Mouse (Mus musculus): ENCODE data around the gene Mettl7a2.
"Not testable (repeated sequence)": the region's sequence is repeated elsewhere in the genome, so short reads cannot be mapped to it uniquely, and the experiment has no call there.

Gene Mettl7a2

GRCm38 (mm10) chr15:100352711-100353250 lies at the start of gene Mettl7a2, which contains the start of gene Methig1:
Gene Mettl7a2, plus strand, starts transcription at chr15:100353200.
Gene Methig1, plus strand, starts transcription at chr15:100353149.
- no peak for DNase-seq

GRCm38 (mm10) chr15:100303428-100304018 lies 49.5 kb upstream of the Mettl7a2 start:
- no peak for DNase-seq

GRCm38 (mm10) chr15:100304019-100304991 lies 48.7 kb upstream of the Mettl7a2 start, which contains the start of gene Mettl7a1:
Gene Mettl7a1, plus strand, starts transcription at chr15:100304140.
- peak; percentile 56 to 73 for DNase-seq

GRCm38 (mm10) chr15:100306201-100306600 lies 46.8 kb upstream of the Mettl7a2 start:
- no peak for DNase-seq

- peak; percentile 19 to 22 for DNase-seq
Measured at GRCm38 (mm10) chr15:100307438-100308096, 45.4 kb upstream of the Mettl7a2 start.

GRCm38 (mm10) chr15:100312346-100312745 lies 40.7 kb upstream of the Mettl7a2 start:
- DNase-seq = no peak

DNA sequence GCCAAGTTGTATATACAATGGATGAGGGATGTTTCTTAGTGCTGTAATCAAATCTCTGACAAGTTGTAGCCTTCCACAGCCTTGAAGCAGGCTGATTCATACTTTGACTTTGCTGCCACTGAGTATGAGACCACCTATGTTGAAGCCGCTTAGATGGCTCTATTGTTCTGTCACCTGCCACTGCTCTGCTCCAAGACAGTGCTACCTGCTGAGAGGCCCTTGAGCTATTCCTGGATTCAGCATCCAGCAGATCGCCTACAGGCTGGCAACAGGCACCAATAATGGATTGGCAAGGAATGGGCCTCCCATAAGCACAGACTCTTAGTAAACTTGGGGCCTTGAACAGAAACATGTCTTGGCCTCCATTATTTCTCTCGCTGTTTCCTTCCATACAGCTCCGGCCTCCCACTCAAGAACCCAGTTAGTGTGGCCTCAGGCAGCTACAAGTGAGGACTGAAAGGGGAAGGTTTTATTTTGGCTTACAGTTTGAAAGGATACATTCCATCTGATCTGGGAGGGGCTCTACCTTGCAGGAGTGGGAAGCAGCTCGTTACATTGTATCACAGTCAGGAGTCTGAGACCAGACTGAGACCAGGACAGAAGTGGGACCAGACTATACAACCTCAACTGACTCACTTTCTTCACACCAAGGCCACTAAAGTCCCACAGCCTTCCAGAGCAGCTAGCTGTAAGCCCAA lies 38.4 kb upstream of the Mettl7a2 start:
- DNase-seq = no peak

DNA sequence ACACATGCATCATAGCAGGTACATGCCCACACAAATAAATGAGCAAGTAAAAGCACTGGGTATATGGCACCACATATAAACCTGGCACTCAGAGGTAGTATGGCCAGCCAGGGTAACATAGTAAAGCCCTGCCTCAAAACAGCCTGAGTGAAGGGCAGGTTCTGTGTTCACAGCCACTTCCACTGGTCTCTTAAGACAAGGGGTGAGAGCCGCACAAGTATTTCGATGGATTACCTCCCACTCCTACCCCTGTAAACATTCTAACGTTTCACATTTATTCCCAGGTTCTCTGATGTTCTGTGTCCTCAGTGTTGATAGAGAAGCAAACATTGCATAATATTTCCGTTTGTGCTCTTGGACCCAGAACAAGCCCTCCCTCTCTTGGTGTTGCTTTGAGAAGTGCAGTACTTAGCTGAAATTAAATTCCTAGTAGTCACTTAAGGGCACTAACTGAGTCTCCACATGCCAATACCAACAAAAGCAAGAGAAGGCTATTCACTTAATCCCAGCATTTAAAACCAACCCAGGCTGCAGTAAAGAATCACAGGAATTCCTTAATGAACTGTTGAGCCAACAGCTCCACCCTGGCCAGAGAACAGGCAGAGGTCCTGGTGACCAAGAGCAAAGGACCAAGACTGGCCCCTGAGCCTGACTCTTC lies 34.9 kb upstream of the Mettl7a2 start:
- not testable (repeated sequence) for DNase-seq

- DNase-seq = no peak
Measured at GRCm38 (mm10) chr15:100319884-100320283, 33.1 kb upstream of the Mettl7a2 start.

- no peak for DNase-seq
Measured at GRCm38 (mm10) chr15:100320295-100320905, 32.6 kb upstream of the Mettl7a2 start.

DNA sequence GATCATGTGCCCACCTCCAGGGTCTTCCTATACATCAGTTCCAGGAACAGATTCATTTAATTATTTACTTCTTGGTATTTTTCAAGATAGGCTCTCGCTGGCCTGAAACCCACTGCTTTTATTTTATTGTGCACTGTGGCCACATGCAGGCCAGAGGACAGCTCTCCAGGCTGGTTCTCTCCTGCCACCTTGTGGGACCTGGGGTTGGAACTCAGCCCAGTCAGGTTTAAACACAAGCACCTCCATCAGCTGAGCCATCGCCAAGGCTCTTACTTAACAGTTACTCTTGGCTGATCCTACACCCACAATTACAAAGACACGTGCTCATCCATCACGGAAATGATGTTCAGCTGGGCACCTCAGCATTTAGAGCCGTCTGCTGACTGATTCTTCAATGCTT lies 31.9 kb upstream of the Mettl7a2 start:
- no peak for DNase-seq

GRCm38 (mm10) chr15:100324021-100324591 lies 28.9 kb upstream of the Mettl7a2 start:
- DNase-seq = no peak

DNA sequence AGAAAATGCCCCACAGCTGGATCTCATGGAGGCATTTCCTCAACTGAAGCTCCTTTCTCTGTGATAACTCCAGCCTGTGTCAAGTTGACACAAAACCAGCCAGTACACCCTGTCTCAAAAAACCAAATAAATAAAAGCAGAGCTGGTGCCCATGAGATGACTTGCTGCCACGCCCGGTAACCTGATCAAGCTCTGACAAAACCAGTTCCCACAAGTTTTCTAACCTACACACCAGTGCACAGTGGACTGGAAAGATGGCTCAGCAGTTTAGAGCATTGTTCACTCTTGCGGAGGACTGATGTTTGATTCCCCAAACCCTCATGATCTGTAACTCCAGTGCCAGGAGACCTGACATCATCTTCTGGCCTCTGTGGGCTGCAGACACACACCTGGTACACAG lies 27.8 kb upstream of the Mettl7a2 start:
- no peak for DNase-seq

DNA sequence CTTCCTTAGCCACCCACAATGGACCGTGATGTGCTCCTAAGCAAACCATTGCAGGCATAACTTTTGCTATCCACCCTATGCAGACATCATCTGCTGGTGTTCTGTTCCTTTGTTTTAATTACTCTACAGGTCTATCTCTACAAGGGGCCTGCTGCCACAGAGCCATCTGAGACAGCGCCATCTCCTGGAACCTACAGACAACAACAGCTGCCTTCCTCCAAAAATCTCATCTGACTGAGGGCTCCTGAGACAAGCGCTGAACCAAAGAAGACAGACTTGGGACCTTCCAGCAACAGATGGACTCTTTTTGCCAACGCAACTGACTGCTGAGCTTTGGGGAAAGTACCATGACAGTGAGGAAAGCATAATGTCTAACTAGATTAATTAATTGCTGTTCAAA lies 24.9 kb upstream of the Mettl7a2 start:
- not testable (repeated sequence) for DNase-seq

- DNase-seq = not testable (repeated sequence)
Measured at GRCm38 (mm10) chr15:100329336-100329735, 23.7 kb upstream of the Mettl7a2 start.

DNA sequence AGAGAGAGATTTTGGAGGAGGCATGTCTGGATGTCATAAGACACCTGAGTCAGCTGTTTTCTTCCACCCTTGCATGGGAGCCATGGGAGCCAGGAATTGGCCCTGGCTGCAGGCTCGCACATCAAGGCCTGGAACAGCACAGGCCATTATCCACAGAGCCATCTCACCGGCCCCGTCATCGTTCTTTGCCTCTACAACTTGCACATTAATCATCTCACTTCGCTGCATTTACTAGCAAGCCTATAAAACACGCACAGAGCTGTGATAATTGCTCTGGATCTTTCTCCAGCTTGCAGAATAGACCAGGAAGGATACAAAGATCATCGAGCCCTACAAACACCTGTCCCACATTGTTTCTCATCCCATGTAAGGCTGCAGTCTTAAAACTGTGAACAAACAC lies 22.3 kb upstream of the Mettl7a2 start:
- DNase-seq = no peak

DNA sequence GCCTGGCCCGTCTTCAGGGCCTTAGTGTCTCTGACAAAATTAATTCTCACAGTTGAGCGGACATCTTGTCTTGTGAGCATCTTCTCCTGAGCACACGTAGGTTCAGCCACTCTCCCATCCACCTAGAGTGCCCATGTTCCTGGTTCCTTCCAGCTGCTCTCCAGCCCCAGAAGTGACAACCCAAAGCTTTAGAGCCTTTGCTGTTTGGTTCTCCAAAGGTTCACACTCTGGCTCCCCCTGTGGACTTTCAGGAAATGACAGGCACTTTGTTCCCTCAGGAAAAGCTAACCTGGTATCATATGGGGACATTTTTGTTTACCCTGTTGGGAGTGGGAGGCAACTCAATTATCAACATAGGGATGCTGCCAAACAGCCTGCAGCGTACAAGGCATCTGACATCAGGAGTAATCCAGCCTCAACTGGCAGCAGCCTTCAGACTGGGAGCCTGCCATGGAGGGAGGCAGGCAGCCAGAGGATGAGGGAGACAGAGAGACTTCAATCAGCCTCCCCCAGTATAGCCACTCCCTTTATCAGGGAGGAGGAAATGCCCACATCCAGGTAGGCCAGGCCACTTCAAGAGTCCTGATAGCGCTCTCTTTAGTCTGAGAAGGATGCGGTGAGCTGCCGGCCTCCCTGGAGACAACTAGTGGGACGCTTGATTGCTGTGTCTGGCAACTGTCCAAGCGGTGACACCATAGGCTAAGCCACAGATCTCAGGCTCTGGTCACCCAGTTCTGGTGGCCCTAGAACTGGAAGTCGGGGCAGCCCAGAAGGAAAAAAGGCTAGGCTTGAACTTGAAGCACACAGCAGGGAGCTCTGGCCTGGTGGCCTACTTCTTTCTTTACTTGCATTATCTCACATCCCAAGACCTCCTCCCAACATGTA lies 20.7 kb upstream of the Mettl7a2 start:
- not testable (repeated sequence) for DNase-seq

DNA sequence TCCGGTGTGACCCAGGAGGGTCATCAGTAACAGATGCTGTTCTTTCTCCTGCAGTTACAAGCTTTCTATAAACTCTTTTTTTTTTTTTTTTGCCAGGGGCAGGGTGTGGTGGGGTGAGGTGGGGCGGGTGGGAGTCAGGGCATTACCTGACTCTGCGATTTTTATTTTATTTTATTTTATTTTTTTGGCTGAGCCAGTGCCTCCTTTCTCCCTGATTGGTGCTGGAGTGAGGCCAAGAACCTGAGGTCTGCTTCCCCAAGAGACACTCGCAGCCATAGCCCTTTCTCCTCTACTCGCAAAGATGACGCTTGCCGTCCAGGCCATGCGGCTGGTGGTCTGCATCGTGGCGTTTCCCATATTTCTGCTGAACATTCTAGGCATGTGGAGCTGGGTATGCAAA lies 18.4 kb upstream of the Mettl7a2 start, which contains the start of gene Mettl7a3:
Gene Mettl7a3, plus strand, starts transcription at position 301 of the 400 bp plus-strand sequence.
- DNase-seq = no peak

DNA sequence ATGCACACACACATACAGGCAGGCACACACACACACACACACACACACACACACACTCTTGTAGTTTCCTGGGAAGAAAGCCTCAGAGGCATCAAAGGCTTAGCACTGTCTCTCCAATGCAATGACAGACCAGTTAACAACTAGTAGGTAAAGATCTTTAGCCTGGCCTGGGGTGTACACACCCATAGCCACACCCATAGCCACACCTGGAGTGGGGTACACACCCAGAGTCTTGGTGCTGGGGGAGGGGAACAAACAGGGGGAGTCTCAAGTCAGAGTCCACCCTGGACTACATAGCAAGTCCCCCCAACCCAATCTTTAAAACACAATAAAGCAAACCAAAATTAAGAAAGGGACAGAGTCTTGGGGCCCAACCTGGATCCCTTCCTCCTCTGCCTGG lies 15.7 kb upstream of the Mettl7a2 start:
- not testable (repeated sequence) for DNase-seq

DNA sequence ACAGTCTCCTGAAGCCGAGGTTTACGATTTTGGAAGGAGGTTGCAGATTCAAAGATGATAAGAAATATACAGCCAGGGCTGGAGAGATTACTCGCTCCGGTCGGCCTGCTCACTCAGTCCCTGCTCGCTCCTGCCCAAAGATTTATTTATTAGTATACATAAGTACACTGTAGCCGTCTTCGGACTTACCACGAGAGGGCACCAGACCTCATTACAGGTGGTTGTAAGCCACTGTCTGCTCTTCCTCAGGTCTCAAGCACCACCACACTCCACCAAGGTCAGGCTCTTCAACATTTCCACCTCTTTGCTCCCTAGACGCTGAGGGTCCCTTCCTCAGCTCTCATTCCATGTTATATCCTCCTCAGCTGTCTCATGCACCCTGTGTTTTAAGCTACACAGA lies 15.2 kb upstream of the Mettl7a2 start:
- peak; percentile 64 to 65 for DNase-seq
